Mouse (Mus musculus) frontal cortex, adult (tissue): ENCODE data around the gene Ahcyl2.
"Not testable (repeated sequence)": the region's sequence is repeated elsewhere in the genome, so short reads cannot be mapped to it uniquely, and the experiment has no call there.

Source experiments
- ATAC-seq: cut with Nextera tagmentation; 2 replicates; pipeline ENCODE4 v1.9.2; 2017; ENCODE audit warnings: mild to moderate bottlenecking, moderate library complexity, mixed read lengths; ENCODE audit not compliant: low TSS enrichment

The Ahcyl2 gene

DNA sequence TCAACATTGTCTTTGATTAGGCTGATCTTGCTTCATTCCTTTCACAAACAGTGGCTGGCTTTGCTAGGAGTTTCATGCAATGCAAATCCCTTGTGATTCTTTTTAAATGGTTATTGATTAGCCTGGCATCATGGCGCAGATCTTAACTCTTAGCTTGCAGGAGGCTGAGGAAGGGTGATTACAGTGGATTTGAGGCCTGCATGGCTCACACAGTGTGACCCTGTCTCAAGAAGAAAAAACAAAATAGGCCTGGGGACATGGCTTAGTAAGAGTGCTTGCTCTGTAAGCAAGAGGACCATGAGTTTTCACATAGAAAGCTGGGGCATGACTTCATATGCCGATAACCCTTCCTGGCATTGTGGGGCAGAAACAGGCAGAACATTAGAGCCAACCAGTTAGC lies 47.8 kb downstream of the Ahcyl2 start:
- ATAC-seq, result no peak

DNA sequence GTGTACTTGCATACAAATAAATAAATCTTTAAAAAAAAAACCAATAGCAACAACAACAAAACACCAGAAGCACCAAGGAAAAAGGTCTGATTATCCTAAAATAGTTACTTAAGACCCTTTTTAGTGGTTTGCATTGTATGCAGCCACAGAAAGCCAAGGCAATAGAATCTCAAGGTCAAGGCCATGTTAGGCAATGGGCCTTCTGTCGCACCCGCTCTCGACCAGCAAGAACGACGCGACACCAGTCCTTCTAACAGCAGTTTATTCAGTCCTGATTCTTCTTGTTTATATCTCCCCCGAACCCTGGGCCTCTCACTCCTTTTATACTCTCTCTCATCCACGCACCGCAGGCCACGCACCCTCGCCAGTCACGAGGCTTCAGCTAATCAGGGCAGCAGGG lies 48.6 kb downstream of the Ahcyl2 start:
- not testable (repeated sequence) for ATAC-seq

DNA sequence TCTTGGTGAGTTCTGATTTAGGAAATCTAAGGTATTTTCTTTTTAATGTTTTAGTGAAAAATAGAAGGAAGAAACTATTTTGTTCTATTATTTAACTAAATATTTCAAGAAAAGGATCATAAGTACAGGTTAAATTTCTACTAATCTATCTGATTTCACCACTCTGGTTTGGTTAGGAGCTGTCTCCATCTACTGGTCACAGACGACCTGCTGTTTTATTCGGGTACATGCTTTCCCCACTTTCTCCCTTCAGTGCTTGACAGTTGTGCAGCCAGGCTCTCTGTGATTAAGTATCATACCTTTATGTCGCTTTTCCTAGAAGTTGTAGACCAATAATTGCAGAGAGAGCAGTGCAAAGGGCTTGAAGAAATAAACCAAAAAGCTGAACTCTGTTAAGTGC lies 51.5 kb downstream of the Ahcyl2 start:
- peak; percentile 50; the same call in 1 of the 2 replicates for ATAC-seq

DNA sequence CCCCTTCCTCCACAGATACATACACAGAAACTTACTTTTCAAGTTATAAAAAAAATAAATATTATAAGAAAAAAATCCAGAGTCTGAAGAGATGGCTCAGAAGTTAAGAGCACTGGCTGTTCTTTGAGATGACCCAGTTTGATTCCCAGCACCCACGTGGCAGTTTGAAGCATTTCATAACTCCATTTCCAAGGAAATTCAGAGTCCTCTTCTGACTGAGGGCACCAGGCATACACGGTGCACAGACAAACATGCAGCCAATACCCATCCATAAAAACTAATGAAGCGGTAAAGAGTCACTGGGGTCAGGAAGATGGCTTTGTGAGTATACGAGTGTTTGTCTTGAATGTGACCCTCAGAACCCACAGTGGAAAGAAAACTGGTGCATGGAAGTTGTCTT lies 52.5 kb downstream of the Ahcyl2 start:
- ATAC-seq, result peak; percentile 65; the same call in 1 of the 2 replicates

DNA sequence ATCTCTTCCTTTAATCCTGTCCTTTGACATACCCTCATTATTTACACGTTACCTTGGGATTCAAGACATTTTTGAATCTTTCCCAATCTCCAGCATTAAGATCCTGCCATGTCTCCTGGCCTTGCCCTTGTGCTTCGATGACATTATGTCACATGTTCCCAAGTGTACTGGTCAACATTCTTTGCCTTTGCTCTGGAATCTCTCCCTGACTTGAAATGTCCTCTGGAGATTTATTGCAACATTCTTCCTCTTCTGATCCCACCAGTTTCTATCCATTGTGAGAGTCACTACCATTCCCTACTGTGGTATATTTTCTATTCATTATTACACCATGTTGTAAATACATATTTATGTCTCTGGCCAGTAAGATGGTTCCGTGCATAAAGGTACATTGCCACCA lies 53.1 kb downstream of the Ahcyl2 start:
- ATAC-seq, result no peak

DNA sequence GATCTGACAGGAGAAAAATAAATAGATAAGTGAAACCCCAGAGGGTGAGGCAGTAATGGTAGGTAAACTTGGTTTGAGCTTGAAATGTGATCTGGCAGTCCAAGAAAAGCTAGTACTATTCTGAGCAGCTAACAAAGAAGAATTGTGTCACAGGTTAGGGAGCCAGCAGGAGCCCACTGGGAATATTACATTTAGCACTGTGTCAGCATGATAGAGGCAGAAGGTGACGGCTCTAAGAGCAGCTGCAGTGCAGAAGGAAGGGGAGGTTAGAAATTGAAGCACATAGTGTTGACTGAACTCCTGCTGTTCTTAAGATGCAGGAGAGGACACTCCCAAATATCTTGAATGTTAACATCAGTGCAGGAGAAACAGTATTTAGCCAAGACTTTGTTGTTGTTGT lies 54.0 kb downstream of the Ahcyl2 start:
- no peak for ATAC-seq

DNA sequence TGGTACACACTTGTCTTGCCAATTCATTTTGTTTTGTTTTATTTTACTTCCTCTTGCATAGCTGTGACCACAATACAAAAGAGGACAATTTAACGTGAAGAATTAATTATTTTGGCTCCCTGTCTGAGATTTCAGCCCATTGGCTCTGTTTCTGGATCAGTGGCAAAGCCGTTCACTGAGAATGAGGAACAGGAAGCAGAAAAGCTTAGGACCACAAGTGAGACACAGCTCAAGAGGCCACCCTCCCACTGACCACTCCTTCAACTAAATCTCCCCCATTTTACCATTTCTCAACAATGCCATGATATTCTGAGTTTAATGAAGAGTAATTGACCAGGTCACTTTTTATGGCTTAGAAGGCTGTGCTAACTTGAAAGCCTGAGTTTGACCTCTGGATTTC lies 57.5 kb downstream of the Ahcyl2 start:
- ATAC-seq, result no peak

DNA sequence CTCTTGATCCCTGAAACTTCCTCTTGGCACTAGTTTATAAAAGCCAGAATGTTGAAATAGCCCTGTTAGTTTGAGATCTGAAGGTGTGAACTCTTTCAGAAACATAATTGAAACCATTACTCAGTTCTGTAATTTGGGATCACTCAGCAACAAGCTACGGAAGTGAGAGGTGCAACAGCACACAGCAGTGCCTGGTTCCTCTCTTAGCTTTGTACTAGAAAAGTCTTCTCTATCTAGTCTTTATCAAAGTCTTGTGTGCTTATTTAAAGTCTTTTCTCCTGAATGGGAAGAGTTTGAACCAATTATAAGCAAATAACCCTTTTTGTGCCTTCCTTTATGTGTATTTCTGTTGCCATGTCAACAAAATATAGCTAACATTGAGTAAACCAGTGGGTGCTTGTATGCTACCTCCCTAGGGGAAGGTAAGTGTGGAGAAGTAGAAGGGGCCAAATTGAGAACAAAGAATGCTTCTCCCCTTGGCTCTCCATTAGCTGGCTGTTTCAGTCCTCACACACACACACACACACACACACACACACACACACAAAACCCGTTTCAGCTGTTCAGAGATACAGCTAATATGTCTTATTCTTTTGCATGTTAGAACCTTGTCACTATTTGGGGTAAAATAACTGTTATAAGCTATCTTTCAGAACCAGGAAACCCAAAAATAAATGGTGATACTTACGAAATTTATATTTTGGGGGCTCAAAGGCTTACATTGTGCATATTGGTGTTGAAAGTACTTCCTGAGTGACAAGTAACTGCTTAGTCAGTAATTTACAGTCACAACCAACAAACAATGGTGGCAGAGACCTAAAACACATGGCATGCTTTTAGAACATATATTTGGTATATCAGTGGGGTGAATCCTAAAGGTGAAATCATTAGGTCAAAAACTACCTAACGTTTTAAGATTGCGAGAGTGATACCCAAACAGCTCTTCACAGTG lies 59.8 kb downstream of the Ahcyl2 start:
- no peak for ATAC-seq

DNA sequence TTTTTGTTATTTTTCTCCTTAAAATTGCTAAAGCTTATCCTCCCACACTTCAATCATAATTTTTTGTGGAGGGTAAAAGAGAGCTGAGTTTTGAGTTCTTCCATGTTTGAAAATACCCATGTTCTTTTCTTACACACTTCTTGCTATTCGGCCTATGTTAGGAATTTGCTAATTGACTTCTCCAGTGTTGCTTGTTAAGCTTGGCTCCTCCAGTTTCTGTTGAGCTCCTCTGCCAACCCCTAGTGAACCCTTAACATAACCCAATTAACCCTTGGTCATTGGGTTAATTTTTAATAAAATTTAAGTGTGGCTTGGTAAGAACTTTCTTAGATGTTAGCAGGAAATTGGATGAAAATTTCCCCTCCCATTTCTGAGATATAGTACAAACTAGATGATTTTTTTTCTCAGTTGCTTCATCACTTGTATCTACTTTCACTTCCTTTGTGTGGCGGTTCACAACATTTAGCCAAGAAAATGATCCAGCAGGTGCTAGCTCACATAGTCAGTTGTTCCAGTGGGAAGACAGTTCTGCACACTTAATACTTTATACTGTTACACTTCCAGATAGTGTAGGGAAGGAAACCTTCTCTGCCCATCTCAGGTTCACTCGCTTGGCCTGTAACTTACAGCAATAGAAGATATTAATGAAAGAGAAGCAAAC lies 60.9 kb downstream of the Ahcyl2 start:
- ATAC-seq, result no peak

DNA sequence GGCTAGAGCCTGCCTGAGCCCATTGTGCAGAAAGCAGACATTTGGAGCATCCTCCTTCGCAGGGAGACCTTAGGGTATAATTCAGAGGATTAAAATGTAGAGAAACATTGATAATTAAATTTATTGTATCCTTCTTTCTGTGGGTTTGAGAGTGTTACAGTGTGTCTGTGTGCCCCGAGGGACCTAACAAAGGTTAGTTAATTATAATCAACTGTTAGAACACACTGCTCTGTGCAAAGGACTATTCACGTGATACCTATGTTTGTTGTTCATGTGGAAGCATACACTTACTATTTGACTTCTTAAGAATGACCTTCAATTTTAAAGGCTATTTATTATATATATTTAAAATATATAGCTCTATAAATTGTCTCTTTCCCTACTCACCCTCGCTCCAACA lies 64.5 kb downstream of the Ahcyl2 start:
- no peak for ATAC-seq

DNA sequence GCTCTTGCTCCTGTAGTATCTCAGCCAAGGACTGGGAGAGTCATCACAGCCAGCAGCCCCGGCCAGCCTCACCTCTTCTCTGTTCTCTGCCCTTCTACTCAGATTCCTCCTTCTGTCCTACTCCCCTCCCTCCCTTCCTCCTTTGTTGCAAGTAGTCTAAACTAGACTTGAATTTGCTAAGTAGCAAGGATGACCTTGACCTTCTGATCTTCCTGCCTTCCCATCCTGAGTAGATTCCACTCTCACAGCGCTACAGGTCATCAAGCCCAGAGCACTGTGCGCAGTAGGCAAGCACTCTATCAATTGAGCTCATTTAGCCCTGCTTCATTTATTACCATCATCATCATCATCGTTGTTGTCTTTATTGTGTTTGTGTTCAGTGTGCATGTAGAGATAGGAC lies 65.3 kb downstream of the Ahcyl2 start:
- ATAC-seq, result no peak

DNA sequence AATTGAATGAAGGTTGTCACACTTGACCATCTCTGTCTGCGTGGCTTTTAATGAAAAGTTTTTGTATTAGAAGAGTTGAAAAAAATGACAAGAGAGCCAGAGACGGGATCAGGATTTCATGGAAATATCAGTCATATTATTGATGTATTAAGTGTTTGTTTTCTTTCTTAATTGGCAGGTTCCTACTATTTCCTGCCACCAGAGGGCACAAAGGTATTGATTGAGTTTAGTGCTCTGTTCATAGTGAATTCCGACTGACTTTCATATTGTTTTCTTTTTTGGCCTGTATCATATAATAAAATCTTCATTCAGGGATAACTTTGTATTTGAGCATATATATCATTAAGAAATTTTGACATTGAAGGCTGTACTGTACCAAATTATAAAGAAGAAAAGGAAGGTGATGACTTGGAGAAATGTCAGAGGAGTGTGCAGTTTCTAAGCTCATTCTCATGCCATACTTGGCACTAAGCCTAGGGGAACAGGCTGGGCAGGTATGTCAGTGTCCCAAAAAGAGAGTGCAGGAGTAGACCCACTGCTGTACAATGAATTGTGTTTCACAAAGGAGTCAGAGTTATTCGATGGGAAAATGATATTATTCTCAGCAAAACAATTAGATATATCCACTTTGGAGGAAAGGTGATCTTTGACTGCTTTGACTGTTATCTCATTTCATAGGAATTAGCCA lies 65.9 kb downstream of the Ahcyl2 start:
- no peak for ATAC-seq

DNA sequence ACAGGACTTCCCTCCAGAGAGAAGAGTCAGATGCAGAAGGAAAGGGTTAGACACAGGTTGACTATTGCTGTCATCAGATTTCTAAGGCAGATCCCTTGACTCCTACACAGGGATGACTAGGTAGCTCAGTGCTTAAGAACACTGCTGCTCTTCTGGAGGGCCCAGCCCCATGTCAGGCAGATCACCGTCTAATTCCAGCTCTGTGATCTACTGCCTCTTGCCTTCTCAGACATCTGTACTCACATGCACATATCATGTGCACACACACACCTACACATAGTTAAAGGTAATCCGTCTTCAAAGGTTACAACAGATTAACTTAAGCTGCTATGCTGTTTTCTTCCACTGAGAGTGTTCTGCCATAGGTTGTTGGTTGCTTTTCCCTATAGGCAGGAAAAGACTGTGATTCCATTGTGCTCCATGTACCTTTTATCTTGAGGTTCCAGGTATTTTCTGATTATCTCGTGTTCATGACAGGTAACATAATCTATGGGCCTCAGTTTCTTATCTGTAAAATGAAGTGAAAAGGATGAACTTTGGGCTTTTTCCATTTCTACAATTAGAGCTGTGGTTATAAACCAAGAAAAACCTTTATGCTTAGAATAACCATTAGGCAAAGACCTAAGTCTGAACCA lies 67.8 kb downstream of the Ahcyl2 start:
- ATAC-seq, result no peak

DNA sequence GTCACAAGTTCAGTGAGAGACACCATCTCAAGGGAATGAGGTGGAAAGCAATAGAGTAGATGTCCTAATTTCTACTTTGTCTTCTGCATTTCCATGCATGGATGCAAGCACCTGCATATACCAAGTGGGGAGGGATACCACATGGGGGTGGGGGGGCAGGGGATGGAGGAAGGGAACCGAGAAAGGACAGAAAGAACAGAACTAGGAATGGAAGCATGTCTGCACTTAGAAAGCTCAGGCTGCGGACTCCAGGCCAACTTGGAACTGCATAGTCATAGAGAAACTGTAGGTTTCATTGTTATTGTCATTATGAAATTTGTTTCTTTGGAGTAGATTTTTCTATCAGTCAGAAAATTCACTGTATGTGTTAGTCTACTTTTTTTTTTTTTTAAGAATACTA lies 69.8 kb downstream of the Ahcyl2 start:
- no peak for ATAC-seq

DNA sequence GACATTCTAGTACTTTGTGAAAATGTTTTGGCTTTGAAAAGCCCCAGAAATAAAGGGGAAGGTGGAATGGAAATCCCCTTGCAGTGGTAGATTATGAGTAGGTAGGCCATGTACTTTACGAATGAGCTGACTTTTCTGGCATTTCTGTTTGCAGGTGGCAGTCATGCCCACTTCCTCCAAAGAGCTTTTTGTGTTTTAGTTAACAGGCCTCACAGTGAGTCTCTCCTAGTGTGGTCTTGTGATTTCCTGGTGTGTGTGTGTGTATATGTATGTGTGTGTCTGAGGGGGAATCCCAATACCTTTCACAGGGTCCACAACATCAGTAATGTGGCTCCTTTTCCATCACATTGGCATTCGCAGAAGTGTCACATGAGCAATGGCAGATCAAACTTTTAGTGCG lies 70.7 kb downstream of the Ahcyl2 start:
- no peak for ATAC-seq

DNA sequence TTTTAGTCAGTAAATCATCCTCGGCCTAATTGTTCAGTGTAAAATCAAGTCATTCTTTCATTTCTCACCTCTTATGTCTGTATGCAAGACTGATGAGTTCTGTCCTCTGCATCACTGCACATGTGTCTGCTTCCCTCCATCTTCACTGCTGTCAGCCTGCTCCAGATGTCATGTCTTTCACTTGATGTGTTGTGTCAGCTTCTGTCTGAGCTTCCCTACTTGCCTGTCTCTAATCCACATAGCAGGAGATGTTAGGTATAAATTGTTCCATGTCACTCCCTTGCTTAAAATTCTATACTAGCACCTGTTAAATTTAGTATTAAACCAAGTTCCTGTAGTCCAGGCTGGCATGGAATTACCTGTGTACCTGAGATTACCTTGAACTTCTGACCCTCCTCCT lies 72.2 kb downstream of the Ahcyl2 start:
- no peak for ATAC-seq

DNA sequence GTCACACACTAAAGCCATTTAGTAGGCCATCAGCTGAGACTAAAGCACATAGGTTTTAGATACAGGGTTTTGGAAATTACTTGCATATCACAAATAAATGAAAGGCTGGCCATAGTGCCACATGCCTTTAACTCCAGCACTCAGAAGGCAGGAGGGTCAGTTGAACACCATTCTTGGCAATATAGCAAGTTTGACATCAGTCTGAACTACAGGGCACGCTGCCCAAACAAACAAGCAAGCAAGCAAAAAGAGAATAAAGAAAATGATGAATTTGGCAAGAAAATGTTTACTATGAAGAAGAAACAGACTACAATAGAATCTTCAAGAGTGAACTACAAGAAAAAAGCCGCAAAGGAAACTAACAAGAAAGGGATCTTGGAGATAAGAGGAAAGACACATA lies 73.7 kb downstream of the Ahcyl2 start:
- ATAC-seq, result no peak

DNA sequence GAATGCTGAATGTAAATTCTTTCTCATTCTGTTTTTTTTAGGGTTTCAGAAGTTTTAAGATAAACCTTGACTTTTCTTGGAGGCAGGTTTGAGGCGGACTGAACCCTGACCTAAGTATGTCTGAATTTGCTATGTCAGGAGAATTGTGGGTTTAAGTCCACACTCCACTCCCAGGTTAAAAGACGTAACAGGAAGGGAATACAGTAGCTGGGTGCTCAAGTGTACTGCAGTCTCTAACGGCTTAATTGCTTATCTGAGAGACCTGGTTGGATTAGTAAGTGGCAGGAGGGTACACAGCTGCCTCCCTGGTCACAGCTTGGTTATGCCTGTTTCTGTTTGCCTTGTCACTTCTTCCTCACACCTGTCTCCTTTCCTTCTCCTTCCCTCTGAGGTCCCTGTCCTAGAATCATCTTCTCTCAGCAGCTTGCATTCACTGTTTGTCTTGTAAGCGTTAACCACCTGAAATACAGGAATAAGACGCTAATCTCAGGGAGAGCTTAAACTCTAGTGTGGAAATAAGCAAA lies 79.9 kb downstream of the Ahcyl2 start:
- ATAC-seq, result no peak

DNA sequence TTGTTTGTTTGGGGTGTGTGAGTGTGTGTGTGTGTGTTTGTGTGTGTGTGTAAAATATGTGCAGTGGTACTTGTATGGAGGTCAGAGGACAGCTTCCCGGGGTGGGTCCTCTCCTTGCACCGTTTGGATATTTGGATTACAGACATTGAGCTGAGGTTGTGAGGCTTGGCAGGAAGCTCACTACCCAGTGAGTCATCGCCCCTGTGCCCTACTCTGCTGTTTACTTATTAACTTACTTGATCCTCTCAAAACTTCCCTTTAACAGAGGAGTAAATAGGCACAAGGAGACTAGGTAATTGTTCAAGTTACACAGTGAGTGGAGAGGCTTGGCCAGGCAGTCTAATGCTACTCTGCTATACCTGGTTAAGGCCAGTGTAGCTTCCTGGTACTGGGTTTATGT lies 81.0 kb downstream of the Ahcyl2 start:
- ATAC-seq, result no peak

DNA sequence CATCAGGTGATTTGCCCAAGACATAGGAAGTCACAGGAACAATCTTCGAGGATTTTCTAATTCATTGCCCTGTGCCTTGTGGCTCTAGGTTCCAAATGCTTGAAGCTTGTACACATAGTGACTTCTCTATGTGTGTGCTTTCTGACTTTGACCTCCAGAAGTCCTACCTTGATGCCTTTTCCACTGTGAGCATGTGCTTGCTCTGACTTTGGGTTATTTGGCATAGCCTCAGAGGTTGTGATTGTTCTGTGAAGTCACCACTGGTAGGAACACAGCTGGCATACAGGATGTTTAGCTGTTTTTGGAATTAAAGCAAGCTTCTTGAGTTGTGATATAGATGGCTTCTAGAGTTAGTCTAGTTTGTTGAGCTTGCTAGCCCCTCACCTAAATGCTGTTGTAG lies 82.3 kb downstream of the Ahcyl2 start:
- ATAC-seq, result no peak

DNA sequence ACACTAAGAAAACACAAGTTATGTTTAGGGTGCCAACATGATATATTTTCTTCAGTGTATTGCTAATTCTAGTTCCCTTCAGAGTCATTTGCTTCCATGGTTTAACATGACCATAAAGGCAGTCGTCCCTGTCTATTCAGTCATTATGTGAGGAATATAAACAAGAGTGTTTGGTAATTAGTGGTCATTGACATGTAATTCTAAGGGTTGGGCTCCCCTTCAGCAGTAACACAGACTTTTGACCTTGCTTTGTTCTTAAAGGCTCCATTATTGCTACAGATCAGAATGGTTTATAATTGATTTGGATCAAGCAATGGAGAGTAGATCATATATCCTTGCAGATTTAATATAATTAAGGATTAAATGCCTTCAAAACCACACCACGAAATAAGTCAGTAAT lies 82.9 kb downstream of the Ahcyl2 start:
- no peak for ATAC-seq

DNA sequence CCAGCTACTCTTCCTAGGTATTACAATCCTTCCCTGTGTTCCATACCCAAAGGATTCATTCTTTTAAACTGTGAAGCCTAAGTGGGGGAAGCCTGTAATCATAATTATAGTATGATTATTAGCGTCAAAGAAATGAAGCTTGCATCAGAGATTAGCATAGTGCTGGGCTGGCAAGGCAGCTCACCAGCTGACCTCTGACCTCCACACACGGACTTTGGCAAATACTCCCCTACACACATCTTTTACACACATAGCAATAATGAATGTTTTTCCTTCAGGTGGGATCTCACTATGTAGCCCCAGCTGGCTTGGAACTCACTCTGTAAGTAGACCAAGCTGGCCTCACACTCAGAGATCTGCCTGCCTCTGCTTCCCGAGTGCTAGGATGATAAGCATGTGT lies 84.1 kb downstream of the Ahcyl2 start:
- ATAC-seq, result no peak
